Mouse (Mus musculus) inflammation-experienced regulatory T-cells (primary cell): ENCODE results near the gene Ccdc183. TPM values are rescaled to one million over a fixed set of nuclear protein-coding genes. Genes with fewer than 3 reads are reported as not detected.

Experiments used
- polyA plus RNA-seq, 2 experiments: library from polyadenylated mRNA; unstranded; fragments of 100-300 nt; shearing (Covaris generic); gene quantifications; one replicate each; pipeline ENCODE4 v1.2.1; 2017

The Ccdc183 gene
- not detected for polyA plus RNA-seq

GRCm38 (mm10) chr2:25617578-25617977 is at the start of gene Ccdc183:
Gene Ccdc183 (minus strand): TSS chr2:25617678.

GRCm38 (mm10) chr2:25657652-25658051 is 40.2 kb upstream of the Ccdc183 start, which contains the start of gene Lcn5:
Gene Lcn5 (plus strand): TSS chr2:25657952.

GRCm38 (mm10) chr2:25652902-25653301 is 35.4 kb upstream of the Ccdc183 start, which contains the start of gene Lcn8:
Gene Lcn8 (plus strand): TSS chr2:25653120.

GRCm38 (mm10) chr2:25627811-25628210 is 10.3 kb upstream of the Ccdc183 start, which contains the start of gene Fcna:
Gene Fcna (minus strand): TSS chr2:25628030.

GRCm38 (mm10) chr2:25621229-25622200 is 4.0 kb upstream of the Ccdc183 start, which contains the start of gene Tmem141:
Gene Tmem141 (minus strand): TSS chr2:25622005.

GRCm38 (mm10) chr2:25607761-25608622 is 9.5 kb downstream of the Ccdc183 start, which contains the start of gene Rabl6:
Gene Rabl6 (minus strand): TSS chr2:25608521.

GRCm38 (mm10) chr2:25581294-25581864 is 36.1 kb downstream of the Ccdc183 start, which contains the start of gene Ajm1:
Gene Ajm1 (minus strand): TSS chr2:25581757.

GRCm38 (mm10) chr2:25574579-25575431 is 42.7 kb downstream of the Ccdc183 start, which contains the start of the genes Mamdc4 and Phpt1:
Gene Mamdc4 (minus strand): TSS chr2:25574845.
Gene Phpt1 (minus strand): TSS chr2:25575224.

Other genes starting within 250 kb of the Ccdc183 start
- under 1 TPM in 1 of 2 experiments, not detected in 1; 0.40 TPM for gene Sapcd2, start 245.4 kb downstream of the Ccdc183 start, polyA plus RNA-seq
- gene Entpd2, start 221.8 kb downstream of the Ccdc183 start, polyA plus RNA-seq, result under 1 TPM in 1 of 2 experiments, not detected in 1; 0.40 TPM
- 1 to 10 TPM; 4.3 to 6.2 TPM for gene Npdc1, start 218.3 kb downstream of the Ccdc183 start, polyA plus RNA-seq
- 10 to 100 TPM in 1 of 2 experiments, 1 to 10 TPM in 1; 8.5 to 21.4 TPM for gene Fut7, start 194.4 kb downstream of the Ccdc183 start, polyA plus RNA-seq
- gene Abca2, start 189.0 kb downstream of the Ccdc183 start, polyA plus RNA-seq, result 10 to 100 TPM; 62.8 to 67.6 TPM
- 1 to 10 TPM; 3.4 to 4.3 TPM for gene Clic3, start 160.8 kb downstream of the Ccdc183 start, polyA plus RNA-seq
- 100 to 1,000 TPM in 1 of 2 experiments, 10 to 100 TPM in 1; 95.5 to 104 TPM for gene Paxx, start 156.6 kb downstream of the Ccdc183 start, polyA plus RNA-seq
- under 1 TPM in 1 of 2 experiments, not detected in 1; 0.37 TPM for gene Ptgds, start 147.6 kb downstream of the Ccdc183 start, polyA plus RNA-seq
- not detected for gene Lcn12, start 123.8 kb downstream of the Ccdc183 start, polyA plus RNA-seq
- gene Fbxw5, start 116.9 kb downstream of the Ccdc183 start, polyA plus RNA-seq, result 100 to 1,000 TPM; 107 to 134 TPM
- 1 to 10 TPM; 7.5 to 9.3 TPM for gene C8g, start 116.0 kb downstream of the Ccdc183 start, polyA plus RNA-seq
- 10 to 100 TPM; 82.2 to 87.8 TPM for gene Traf2, start 70.7 kb downstream of the Ccdc183 start, polyA plus RNA-seq
- gene Edf1, start 59.8 kb downstream of the Ccdc183 start, polyA plus RNA-seq, result 100 to 1,000 TPM; 335 to 382 TPM
- gene Mamdc4, start 42.8 kb downstream of the Ccdc183 start, polyA plus RNA-seq, result 1 to 10 TPM in 1 of 2 experiments, under 1 TPM in 1; 0.58 to 1.6 TPM
- gene Phpt1, start 42.5 kb downstream of the Ccdc183 start, polyA plus RNA-seq, result 10 to 100 TPM; 53.8 to 59.8 TPM
- 1 to 10 TPM in 1 of 2 experiments, under 1 TPM in 1; 0.93 to 1.2 TPM for gene Ajm1, start 35.9 kb downstream of the Ccdc183 start, polyA plus RNA-seq
- 10 to 100 TPM; 41.1 to 47.1 TPM for gene Rabl6, start 9.2 kb downstream of the Ccdc183 start, polyA plus RNA-seq
- gene Tmem141, start 4.3 kb upstream of the Ccdc183 start, polyA plus RNA-seq, result 1 to 10 TPM; 4.1 TPM
- 10 to 100 TPM in 1 of 2 experiments, not detected in 1; 18.1 TPM for gene Fcna, start 10.4 kb upstream of the Ccdc183 start, polyA plus RNA-seq
- not detected for gene Lcn8, start 35.4 kb upstream of the Ccdc183 start, polyA plus RNA-seq
- not detected for gene Lcn5, start 40.3 kb upstream of the Ccdc183 start, polyA plus RNA-seq
- under 1 TPM in 1 of 2 experiments, not detected in 1; 0.33 TPM for gene Lcn6, start 59.1 kb upstream of the Ccdc183 start, polyA plus RNA-seq
- gene Lcn10, start 65.0 kb upstream of the Ccdc183 start, polyA plus RNA-seq, result 1 to 10 TPM in 1 of 2 experiments, not detected in 1; 1.0 TPM
- 1 to 10 TPM in 1 of 2 experiments, not detected in 1; 1.3 TPM for gene Obp2a, start 82.4 kb upstream of the Ccdc183 start, polyA plus RNA-seq
- gene Bmyc, start 89.1 kb upstream of the Ccdc183 start, polyA plus RNA-seq, result 100 to 1,000 TPM in 1 of 2 experiments, 10 to 100 TPM in 1; 88.1 to 160 TPM
- not detected for gene Obp2b, start 119.3 kb upstream of the Ccdc183 start, polyA plus RNA-seq
- not detected for gene Lcn3, start 147.9 kb upstream of the Ccdc183 start, polyA plus RNA-seq
- under 1 TPM in 1 of 2 experiments, not detected in 1; 0.45 TPM for gene Lcn11, start 159.3 kb upstream of the Ccdc183 start, polyA plus RNA-seq
- not detected for gene Gm13539, start 164.6 kb upstream of the Ccdc183 start, polyA plus RNA-seq
- under 1 TPM in 1 of 2 experiments, not detected in 1; 0.53 TPM for gene Glt6d1, start 198.2 kb upstream of the Ccdc183 start, polyA plus RNA-seq
- gene Lcn9, start 205.5 kb upstream of the Ccdc183 start, polyA plus RNA-seq, result not detected
- gene Sohlh1, start 229.6 kb upstream of the Ccdc183 start, polyA plus RNA-seq, result 1 to 10 TPM in 1 of 2 experiments, under 1 TPM in 1; 0.51 to 1.3 TPM
- 1 to 10 TPM in 1 of 2 experiments, under 1 TPM in 1; 0.45 to 1.6 TPM for gene Kcnt1, start 246.1 kb upstream of the Ccdc183 start, polyA plus RNA-seq